Mouse (Mus musculus): ENCODE data around the gene Iqcd. TPM values are rescaled to one million over a fixed set of nuclear protein-coding genes. Genes with fewer than 3 reads are reported as not detected.
A peak's percentile ranks its signal among the peaks of the same experiment; 100 is the strongest.

Iqcd gene
- total and polyA plus RNA-seq, 2 experiments, result 0.09 to 0.22 TPM

DNA sequence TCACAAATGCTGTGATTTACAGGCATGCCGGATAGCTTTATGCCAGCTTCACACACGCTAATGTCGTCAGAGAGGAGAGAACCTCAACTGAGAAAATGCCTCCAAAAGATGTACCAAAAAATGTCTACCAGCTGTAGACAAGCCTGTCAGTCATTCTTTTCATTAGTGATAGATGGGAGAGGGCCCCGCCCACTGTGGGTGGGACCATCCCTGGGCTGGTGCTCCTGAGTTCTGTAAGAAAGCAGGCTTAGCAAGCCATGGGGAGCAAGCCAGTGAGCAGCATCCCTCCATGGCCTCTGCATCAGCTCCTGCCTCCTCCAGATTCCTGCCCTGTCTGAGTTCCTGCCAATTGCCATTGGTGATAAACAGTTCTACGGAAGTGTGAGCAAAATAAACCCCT, 46.8 kb downstream of the Iqcd start:
- Histone ChIP-seq H3K4me1 (ENCODE audit: control insufficient read depth, insufficient read depth, low read length) (no peaks in the 10 kb centered on the region), H3K79me2 (ENCODE audit: control insufficient read depth, insufficient read depth, low read length) (no peaks in the 10 kb centered on the region), H3K9ac (ENCODE audit: low read depth, low read length) (no peak overlapping the region), H3K4me3 (ENCODE audit: insufficient read depth, low read depth, low read length) (no peak overlapping the region), H3K27ac (replicated peaks; ENCODE audit: insufficient read depth, low read depth, low read length) (no peak overlapping the region), H3K27me3 (ENCODE audit: control insufficient read depth, insufficient read depth, low read length) (no peaks in the 10 kb centered on the region), H3K36me3 (ENCODE audit: control insufficient read depth, insufficient read depth, low read length) (no peaks in the 10 kb centered on the region)
- WGBS, result 83% methylated on average over 5 of the region's 5 CpGs
- TF ChIP-seq POLR2A (IDR thresholded peaks at IDR 0.05; ENCODE audit: extremely low read depth, insufficient read depth, low read length), result no peak
- TF ChIP-seq CTCF (IDR thresholded peaks at IDR 0.05; ENCODE audit: low read depth, low read length), result no peak
- no peak for DNase-seq (ENCODE audit: extremely low read depth, low read depth, low spot score)

GRCm38 (mm10) chr5:120640094-120640493, 51.3 kb downstream of the Iqcd start:
- Histone ChIP-seq H3K9ac (ENCODE audit: low read depth, low read length) (no peak overlapping the region), H3K79me2 (ENCODE audit: control insufficient read depth, insufficient read depth, low read length) (no peaks in the 10 kb centered on the region), H3K36me3 (ENCODE audit: control insufficient read depth, insufficient read depth, low read length) (no peaks in the 10 kb centered on the region), H3K4me1 (ENCODE audit: control insufficient read depth, insufficient read depth, low read length) (no peaks in the 10 kb centered on the region), H3K27ac (replicated peaks; ENCODE audit: insufficient read depth, low read depth, low read length) (no peak overlapping the region), H3K4me3 (ENCODE audit: insufficient read depth, low read depth, low read length) (no peak overlapping the region), H3K27me3 (ENCODE audit: control insufficient read depth, insufficient read depth, low read length) (no peaks in the 10 kb centered on the region)
- whole genome bisulfite sequencing, result 91% methylated on average over 7 of the region's 7 CpGs
- TF ChIP-seq CTCF (IDR thresholded peaks at IDR 0.05; ENCODE audit: low read depth, low read length) (no peak), POLR2A (IDR thresholded peaks at IDR 0.05; ENCODE audit: extremely low read depth, insufficient read depth, low read length) (no peak)
- DNase-seq (ENCODE audit: extremely low read depth, low read depth, low spot score), result no peak

- 30% methylated on average over 14 of the region's 14 CpGs for WGBS
- Histone ChIP-seq H3K9ac (ENCODE audit: low read depth, low read length) (no peak overlapping the region), H3K27me3 (ENCODE audit: control insufficient read depth, insufficient read depth, low read length) (no peaks in the 10 kb centered on the region), H3K79me2 (ENCODE audit: control insufficient read depth, insufficient read depth, low read length) (no peaks in the 10 kb centered on the region), H3K4me3 (ENCODE audit: insufficient read depth, low read depth, low read length) (no peak overlapping the region), H3K36me3 (ENCODE audit: control insufficient read depth, insufficient read depth, low read length) (no peaks in the 10 kb centered on the region), H3K27ac (replicated peaks; ENCODE audit: insufficient read depth, low read depth, low read length) (no peak overlapping the region), H3K4me1 (ENCODE audit: control insufficient read depth, insufficient read depth, low read length) (0 out of 2 replicates have a peak, but pooled peaks cover 1% of the 10 kb centered on the region)
- no peak for DNase-seq (ENCODE audit: extremely low read depth, low read depth, low spot score)
- TF ChIP-seq CTCF (IDR thresholded peaks at IDR 0.05; ENCODE audit: low read depth, low read length), result no peak
- no peak for TF ChIP-seq POLR2A (IDR thresholded peaks at IDR 0.05; ENCODE audit: extremely low read depth, insufficient read depth, low read length)
Observed at GRCm38 (mm10) chr5:120643365-120644085, 54.7 kb downstream of the Iqcd start.

DNA sequence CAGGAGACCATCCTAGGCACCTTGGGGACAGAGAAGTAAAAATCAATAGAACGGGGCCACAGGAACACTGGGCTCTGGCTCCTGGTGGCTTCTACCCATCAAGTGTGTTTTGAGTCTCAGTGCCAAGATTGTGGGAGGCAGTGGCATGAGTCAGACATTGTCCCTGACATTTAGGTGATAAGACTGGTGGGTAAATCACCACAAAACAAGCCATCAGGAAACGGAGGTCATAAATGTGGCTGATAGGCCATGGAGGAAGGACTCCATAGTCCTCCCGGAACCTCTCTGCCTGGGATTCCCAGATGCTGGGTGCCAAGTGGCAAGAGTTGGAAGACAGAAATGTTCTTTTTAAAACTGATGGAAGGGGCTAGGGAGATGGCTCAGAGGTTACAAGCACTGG, 55.4 kb downstream of the Iqcd start:
- no peaks in the 10 kb centered on the region for H3K36me3 ChIP-seq (ENCODE audit: control insufficient read depth, insufficient read depth, low read length)
- DNase-seq (ENCODE audit: extremely low read depth, low read depth, low spot score), result no peak

DNA sequence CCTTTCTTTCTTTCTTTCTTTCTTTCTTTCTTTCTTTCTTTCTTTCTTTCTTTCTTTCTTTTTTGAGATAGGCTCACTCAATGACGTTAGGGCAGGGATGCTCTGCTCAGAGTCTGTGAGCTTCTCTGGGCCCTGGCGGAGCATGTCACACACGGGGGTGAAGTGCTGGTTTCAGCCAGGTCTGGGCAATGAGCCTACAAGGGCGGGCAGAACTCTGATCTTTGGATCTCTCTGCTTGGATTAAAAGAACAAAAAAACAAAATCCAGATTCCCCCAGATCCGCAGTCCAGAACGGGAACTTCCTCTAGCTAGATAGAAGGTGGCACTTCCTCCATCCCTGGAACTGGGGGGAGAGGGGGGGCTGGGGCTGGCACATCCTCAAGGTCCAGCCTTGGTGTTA, 57.0 kb downstream of the Iqcd start:
- DNase-seq (ENCODE audit: extremely low read depth, low read depth, low spot score), result peak; percentile 67
- no peak overlapping the region for H3K4me3 ChIP-seq (ENCODE audit: insufficient read depth, low read depth, low read length)
- peaks cover 4% of the 10 kb centered on the region; the same call in 1 of the 2 replicates for H3K4me1 ChIP-seq (ENCODE audit: control insufficient read depth, insufficient read depth, low read length)
- H3K79me2 ChIP-seq (ENCODE audit: control insufficient read depth, insufficient read depth, low read length), result no peaks in the 10 kb centered on the region
- no peaks in the 10 kb centered on the region for H3K36me3 ChIP-seq (ENCODE audit: control insufficient read depth, insufficient read depth, low read length)
- no peak overlapping the region for H3K9ac ChIP-seq (ENCODE audit: low read depth, low read length)
- WGBS, result 8% methylated on average over 6 of the region's 6 CpGs
- TF ChIP-seq POLR2A (IDR thresholded peaks at IDR 0.05; ENCODE audit: extremely low read depth, insufficient read depth, low read length) (no peak), CTCF (IDR thresholded peaks at IDR 0.05; ENCODE audit: low read depth, low read length) (no peak)
- peaks cover 4% of the 10 kb centered on the region for H3K27me3 ChIP-seq (ENCODE audit: control insufficient read depth, insufficient read depth, low read length)
- no peak overlapping the region for H3K27ac ChIP-seq (replicated peaks; ENCODE audit: insufficient read depth, low read depth, low read length)

More for the DNA sequence above, 55.4 kb downstream of the Iqcd start:
- H3K27me3 ChIP-seq (ENCODE audit: control insufficient read depth, insufficient read depth, low read length), result peaks cover 2% of the 10 kb centered on the region
- TF ChIP-seq POLR2A (IDR thresholded peaks at IDR 0.05; ENCODE audit: extremely low read depth, insufficient read depth, low read length), result no peak
- no peak for TF ChIP-seq CTCF (IDR thresholded peaks at IDR 0.05; ENCODE audit: low read depth, low read length)
- H3K79me2 ChIP-seq (ENCODE audit: control insufficient read depth, insufficient read depth, low read length), result no peaks in the 10 kb centered on the region
- H3K4me3 ChIP-seq (ENCODE audit: insufficient read depth, low read depth, low read length), result no peak overlapping the region
- H3K9ac ChIP-seq (ENCODE audit: low read depth, low read length), result no peak overlapping the region
- no peak overlapping the region for H3K27ac ChIP-seq (replicated peaks; ENCODE audit: insufficient read depth, low read depth, low read length)
- peaks cover 4% of the 10 kb centered on the region; the same call in 1 of the 2 replicates for H3K4me1 ChIP-seq (ENCODE audit: control insufficient read depth, insufficient read depth, low read length)
- WGBS, result 41% methylated on average over 3 of the region's 3 CpGs

GRCm38 (mm10) chr5:120647361-120647760, 58.5 kb downstream of the Iqcd start:
- Histone ChIP-seq H3K27ac (replicated peaks; ENCODE audit: insufficient read depth, low read depth, low read length) (no peak overlapping the region), H3K4me1 (ENCODE audit: control insufficient read depth, insufficient read depth, low read length) (peaks cover 4% of the 10 kb centered on the region; the same call in 1 of the 2 replicates), H3K36me3 (ENCODE audit: control insufficient read depth, insufficient read depth, low read length) (no peaks in the 10 kb centered on the region), H3K9ac (ENCODE audit: low read depth, low read length) (no peak overlapping the region), H3K79me2 (ENCODE audit: control insufficient read depth, insufficient read depth, low read length) (no peaks in the 10 kb centered on the region), H3K27me3 (ENCODE audit: control insufficient read depth, insufficient read depth, low read length) (peaks cover 4% of the 10 kb centered on the region), H3K4me3 (ENCODE audit: insufficient read depth, low read depth, low read length) (no peak overlapping the region)
- TF ChIP-seq CTCF (IDR thresholded peaks at IDR 0.05; ENCODE audit: low read depth, low read length) (no peak), POLR2A (IDR thresholded peaks at IDR 0.05; ENCODE audit: extremely low read depth, insufficient read depth, low read length) (no peak)
- WGBS, result 84% methylated on average over 4 of the region's 4 CpGs
- no peak for DNase-seq (ENCODE audit: extremely low read depth, low read depth, low spot score)
